11 mouse cellular contexts compared by ENCODE assay signal in genomic region chr9:83589680-83590467, GRCm38 (mm10). TPM values are rescaled to one million over a fixed set of nuclear protein-coding genes. Genes with fewer than 3 reads are reported as not detected.
DNase-seq lines count a peak whose midpoint lies in the region; ATAC-seq and TF ChIP-seq lines count a peak whose summit lies in the region.
"Had no signal": no experiment of that assay in that cellular context is flagged by ENCODE, and none has a peak within 500 bp of the region (broad histone marks: within the 10 kb centered on the region; RNA-seq: fewer than 3 reads in every experiment).

No protein-coding gene starts in this region.

- no peaks in the 10 kb centered on the region for H3K27me3 ChIP-seq in lung, embryonic 14.5 days (ENCODE audit: insufficient read depth, low read length)
- H3K27me3 ChIP-seq in forebrain, embryonic 16.5 days (replicated peaks; ENCODE audit: control insufficient read depth, insufficient read depth, low read length): no peaks in the 10 kb centered on the region
- no peaks in the 10 kb centered on the region for H3K27me3 ChIP-seq in limb, embryonic 11.5 days (ENCODE audit: control insufficient read depth, insufficient read depth, low read length)
- no peaks in the 10 kb centered on the region for H3K27me3 ChIP-seq in neural tube, embryonic 13.5 days
- H3K27me3 ChIP-seq: heart, embryonic 15.5 days; liver, embryonic 13.5 days had no signal

- TF ChIP-seq CTCF in lung, embryonic 14.5 days (IDR thresholded peaks at IDR 0.05; ENCODE audit: low read depth): no peak

- ATAC-seq in lung, embryonic 14.5 days (ENCODE audit: insufficient read depth): peak; percentile 73
- peak; percentile 79 for ATAC-seq in forebrain, embryonic 16.5 days
- ATAC-seq in limb, embryonic 11.5 days (ENCODE audit: insufficient number of reproducible peaks, low FRiP score, low TSS enrichment, low read depth): peak; percentile 60; the same call in 1 of the 2 replicates
- peak; percentile 70; the same call in 1 of the 2 replicates for ATAC-seq in neural tube, embryonic 13.5 days (ENCODE audit: low read depth)

- WGBS in lung, embryonic 14.5 days: 35% methylated on average over 14 of the region's 14 CpGs
- 50% methylated on average over 14 of the region's 14 CpGs for whole genome bisulfite sequencing in forebrain, embryonic 16.5 days
- whole genome bisulfite sequencing in limb, embryonic 11.5 days: 53% methylated on average over 14 of the region's 14 CpGs
- 43% methylated on average over 14 of the region's 14 CpGs for WGBS in neural tube, embryonic 13.5 days

- intact Hi-C loops in gastrocnemius, postnatal 14 days (cut with DNase I; ENCODE audit: low total_unique reads): no loop called here

- no peak overlapping the region for H3K4me2 ChIP-seq in lung, embryonic 14.5 days
- H3K4me2 ChIP-seq in forebrain, embryonic 16.5 days (ENCODE audit: low read length): no peak overlapping the region
- no peak overlapping the region for H3K4me2 ChIP-seq in limb, embryonic 11.5 days (ENCODE audit: low read depth, severe bottlenecking)
- no peak overlapping the region for H3K4me2 ChIP-seq in neural tube, embryonic 13.5 days
- H3K4me2 ChIP-seq: heart, embryonic 15.5 days; liver, embryonic 13.5 days had no signal

- no peaks in the 10 kb centered on the region for H3K9me3 ChIP-seq in lung, embryonic 14.5 days (ENCODE audit: low read depth, low read length)
- no peaks in the 10 kb centered on the region for H3K9me3 ChIP-seq in forebrain, embryonic 16.5 days (ENCODE audit: control insufficient read depth, low read length)
- H3K9me3 ChIP-seq in limb, embryonic 11.5 days (ENCODE audit: control insufficient read depth, low read length): no peaks in the 10 kb centered on the region
- H3K9me3 ChIP-seq in neural tube, embryonic 13.5 days: no peaks in the 10 kb centered on the region
- H3K9me3 ChIP-seq: heart, embryonic 15.5 days; liver, embryonic 13.5 days had no signal

- DNase-seq in lung, embryonic 14.5 days: peak; percentile 68
- no peak for DNase-seq in lung, postnatal 36 days
- no peak for DNase-seq in limb, embryonic 11.5 days (ENCODE audit: low spot score)
- no peak for DNase-seq in gastrocnemius, postnatal 14 days
- no peak for DNase-seq in right cerebral cortex, postnatal 25 days
- DNase-seq: adrenal gland, postnatal 25 days; cerebellum, adult 2 months; liver, embryonic 13.5 days had no signal

- H3K36me3 ChIP-seq in lung, embryonic 14.5 days (ENCODE audit: insufficient read depth): 0 out of 2 replicates have a peak, but pooled peaks cover 3% of the 10 kb centered on the region
- no peaks in the 10 kb centered on the region for H3K36me3 ChIP-seq in forebrain, embryonic 16.5 days (ENCODE audit: control insufficient read depth, insufficient read depth)
- H3K36me3 ChIP-seq in limb, embryonic 11.5 days (ENCODE audit: control insufficient read depth, insufficient read depth, low read length): no peaks in the 10 kb centered on the region
- H3K36me3 ChIP-seq in neural tube, embryonic 13.5 days: no peaks in the 10 kb centered on the region
- H3K36me3 ChIP-seq: heart, embryonic 15.5 days; liver, embryonic 13.5 days had no signal

- H3K4me1 ChIP-seq in lung, embryonic 14.5 days (ENCODE audit: insufficient read depth): no peaks in the 10 kb centered on the region; the same call in 1 of the 2 replicates
- H3K4me1 ChIP-seq in forebrain, embryonic 16.5 days (replicated peaks; ENCODE audit: control insufficient read depth, insufficient read depth, low read length): peaks cover 10% of the 10 kb centered on the region
- peaks cover 17% of the 10 kb centered on the region; the same call in 1 of the 2 replicates for H3K4me1 ChIP-seq in limb, embryonic 11.5 days (ENCODE audit: control insufficient read depth, insufficient read depth, low read length)
- peaks cover 14% of the 10 kb centered on the region for H3K4me1 ChIP-seq in neural tube, embryonic 13.5 days (replicated peaks)
- H3K4me1 ChIP-seq: liver, embryonic 13.5 days had no signal

- no peak overlapping the region for H3K4me3 ChIP-seq in lung, embryonic 14.5 days (ENCODE audit: low read depth, low read length)
- no peak overlapping the region for H3K4me3 ChIP-seq in forebrain, embryonic 16.5 days (replicated peaks; ENCODE audit: low read length)
- H3K4me3 ChIP-seq in limb, embryonic 11.5 days (ENCODE audit: low read depth, low read length): no peak overlapping the region
- H3K4me3 ChIP-seq in neural tube, embryonic 13.5 days: no peak overlapping the region
- H3K4me3 ChIP-seq: heart, embryonic 15.5 days; liver, embryonic 13.5 days had no signal

- H3K9ac ChIP-seq in lung, embryonic 14.5 days: no peak overlapping the region
- H3K9ac ChIP-seq in forebrain, embryonic 16.5 days (replicated peaks; ENCODE audit: low read depth, low read length): no peak overlapping the region
- peak overlapping the region; percentile 27; the same call in 1 of the 2 replicates for H3K9ac ChIP-seq in limb, embryonic 11.5 days (ENCODE audit: low read length)
- no peak overlapping the region for H3K9ac ChIP-seq in neural tube, embryonic 13.5 days
- H3K9ac ChIP-seq: heart, embryonic 15.5 days; liver, embryonic 13.5 days had no signal

- H3K27ac ChIP-seq in lung, embryonic 14.5 days (ENCODE audit: low read depth): 0 out of 2 replicates have a peak overlapping the region, but pooled peaks have one; percentile 14
- peak overlapping the region; percentile 48 for H3K27ac ChIP-seq in forebrain, embryonic 16.5 days (ENCODE audit: low read length)
- H3K27ac ChIP-seq in limb, embryonic 11.5 days (replicated peaks; ENCODE audit: low read depth, low read length): peak overlapping the region; percentile 56; the same call in 1 of the 2 replicates
- peak overlapping the region; percentile 68 for H3K27ac ChIP-seq in neural tube, embryonic 13.5 days (replicated peaks)
- H3K27ac ChIP-seq: heart, embryonic 15.5 days; liver, embryonic 13.5 days had no signal

RNA-seq across cellular contexts. Expression of gene Sh3bgrl2, which starts 41.7 kb away (rescaled TPM):
- 56.7 and 59.4 TPM in 2 replicates for polyA plus RNA-seq in lung, embryonic 14.5 days (2014; fragmentation: Nextera tagmentation; extraction: Ambion mirVana)
- 19.4 and 21.5 TPM in 2 replicates for polyA plus RNA-seq in forebrain, embryonic 16.5 days (2015; fragmentation: Nextera tagmentation; extraction: Ambion mirVana)
- 13.1 and 14.0 TPM in 2 replicates for polyA plus RNA-seq in limb, embryonic 11.5 days (2014; fragmentation: Nextera tagmentation; extraction: Ambion mirVana)
- polyA plus RNA-seq in neural tube, embryonic 13.5 days (2015; fragmentation: Nextera tagmentation; extraction: Ambion mirVana): 8.5 and 9.1 TPM in 2 replicates
- total RNA-seq in gastrocnemius, postnatal 14 days (2021): 1 to 10 TPM; 1.4 TPM

Comparison
In these comparisons a context has a peak if more than half of its experiments do, and no peak if none do; other contexts are left out.
1. H3K27ac ChIP-seq: peak in every context shown above with its lines; median percentile 68 in neural tube, embryonic 13.5 days; 56 in limb, embryonic 11.5 days; 48 in forebrain, embryonic 16.5 days; 14 in lung, embryonic 14.5 days.